Mouse (Mus musculus): ENCODE results near the gene Defb35.

GRCm38 (mm10) chr8:21912554-21912953, 25.6 kb upstream of the Defb35 start:
- no peak for TF ChIP-seq POLR2A (IDR thresholded peaks at IDR 0.05; ENCODE audit: extremely low read depth, insufficient read depth, low read length)
- TF ChIP-seq CTCF (IDR thresholded peaks at IDR 0.05; ENCODE audit: extremely low read depth, insufficient read depth, low read length) = no peak

All from cortical plate, adult 2 months (tissue).